Mouse (Mus musculus) bone marrow macrophage, adult 2 months (primary cell): ENCODE results near the gene Pacsin2. TPM values are rescaled to one million over a fixed set of nuclear protein-coding genes. Genes with fewer than 3 reads are reported as not detected.
A peak's percentile ranks its signal among the peaks of the same experiment; 100 is the strongest.

Experiments
- H3K27ac ChIP-seq: 2 replicates; pipeline ENCODE4 v1.5.1; 2012; ENCODE audit warnings: low read depth, low read length; ENCODE audit not compliant: insufficient read depth
- H3K4me1 ChIP-seq: 2 replicates; pipeline ENCODE4 v1.6.1; 2012; ENCODE audit warnings: low read length; ENCODE audit not compliant: control insufficient read depth, insufficient read depth
- H3K4me3 ChIP-seq: 2 replicates; pipeline ENCODE4 v1.5.1; 2012; ENCODE audit warnings: mild to moderate bottlenecking, low read length, moderate library complexity; ENCODE audit not compliant: insufficient read depth
- CTCF ChIP-seq: IDR thresholded peaks from 2 replicates; pipeline ENCODE4 v1.5.1; 2012; ENCODE audit warnings: low read depth, mild to moderate bottlenecking, low read length, moderate library complexity
- POLR2A ChIP-seq: IDR thresholded peaks from 2 replicates; pipeline ENCODE4 v1.6.1; 2012; ENCODE audit warnings: mild to moderate bottlenecking, low read depth, low read length, borderline replicate concordance
- polyA plus RNA-seq: library from polyadenylated mRNA; stranded (reverse); fragments of >200 nt; gene quantifications from 2 replicates; pipeline ENCODE4 v1.2.4, GENCODE M21; 2012; ENCODE audit not compliant: missing spikeins, insufficient read depth, insufficient read length

Pacsin2 gene
- polyA plus RNA-seq, 1 experiment = 63.7 TPM

GRCm38 (mm10) chr15:83495195-83495594 is 30.8 kb upstream of the Pacsin2 start:
- no peak overlapping the region for H3K27ac ChIP-seq
- H3K4me1 ChIP-seq = peaks cover 32% of the 10 kb centered on the region
- TF ChIP-seq POLR2A (no peak), CTCF (no peak)
- no peak overlapping the region for H3K4me3 ChIP-seq

DNA sequence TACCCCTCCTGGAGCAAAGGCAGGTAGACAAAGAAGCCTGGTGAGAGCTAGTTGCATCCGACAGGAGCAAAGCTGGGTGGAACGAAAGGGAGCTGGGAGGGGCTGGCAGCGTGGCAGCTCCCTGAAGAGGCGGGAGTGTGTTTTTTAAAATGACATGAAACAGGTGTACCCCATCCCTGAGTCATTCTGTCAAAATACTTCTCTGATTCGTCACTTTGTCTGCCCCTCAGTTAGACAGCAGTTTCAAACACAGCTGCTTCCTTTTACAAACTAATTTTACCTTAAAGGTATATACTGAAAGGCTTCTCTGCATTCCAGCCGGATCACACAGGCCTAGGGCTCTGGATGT is 30.1 kb upstream of the Pacsin2 start:
- H3K4me1 ChIP-seq = peaks cover 31% of the 10 kb centered on the region
- TF ChIP-seq POLR2A = no peak
- TF ChIP-seq CTCF = no peak
- no peak overlapping the region for H3K27ac ChIP-seq
- no peak overlapping the region for H3K4me3 ChIP-seq

DNA sequence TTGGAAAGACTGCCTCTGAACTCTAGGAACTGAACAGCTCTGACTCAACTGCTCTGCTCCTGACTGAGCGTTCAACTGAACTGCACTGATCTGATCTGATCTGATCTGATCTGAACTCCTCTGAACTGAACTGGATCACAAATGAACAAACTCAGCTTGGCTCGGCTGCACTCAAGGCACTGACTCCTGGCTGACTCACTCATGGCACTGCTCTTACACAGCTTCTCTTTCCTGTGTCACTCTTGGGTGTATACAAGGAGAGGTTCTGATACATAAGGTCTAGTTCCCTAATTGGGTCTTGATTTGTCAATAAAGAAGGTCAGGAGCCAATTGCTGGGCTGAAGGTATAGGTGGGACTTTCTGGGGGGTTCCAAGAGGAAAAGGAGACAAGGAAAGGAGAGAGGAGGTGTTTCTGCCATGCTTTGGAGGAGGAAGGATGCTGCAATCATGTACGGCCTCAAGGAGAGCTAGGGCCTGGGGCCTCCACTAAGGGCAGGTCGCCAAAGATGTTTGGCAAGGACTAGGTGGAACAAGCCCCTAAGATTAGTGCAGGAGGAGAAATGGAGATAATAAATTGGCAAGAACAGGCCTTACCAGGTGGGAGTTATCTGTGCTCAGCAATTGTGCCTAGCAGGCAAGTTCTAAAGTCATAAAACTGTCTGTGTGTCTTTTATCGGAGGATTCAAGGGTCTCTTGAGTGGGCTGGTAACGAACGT is 29.6 kb upstream of the Pacsin2 start:
- TF ChIP-seq CTCF (no peak), POLR2A (no peak)
- H3K27ac ChIP-seq = no peak overlapping the region
- peaks cover 26% of the 10 kb centered on the region for H3K4me1 ChIP-seq
- H3K4me3 ChIP-seq = no peak overlapping the region

- H3K4me1 ChIP-seq = peaks cover 24% of the 10 kb centered on the region
- TF ChIP-seq POLR2A = no peak
- no peak for TF ChIP-seq CTCF
Measured at GRCm38 (mm10) chr15:83491891-83492290, 27.5 kb upstream of the Pacsin2 start.

DNA sequence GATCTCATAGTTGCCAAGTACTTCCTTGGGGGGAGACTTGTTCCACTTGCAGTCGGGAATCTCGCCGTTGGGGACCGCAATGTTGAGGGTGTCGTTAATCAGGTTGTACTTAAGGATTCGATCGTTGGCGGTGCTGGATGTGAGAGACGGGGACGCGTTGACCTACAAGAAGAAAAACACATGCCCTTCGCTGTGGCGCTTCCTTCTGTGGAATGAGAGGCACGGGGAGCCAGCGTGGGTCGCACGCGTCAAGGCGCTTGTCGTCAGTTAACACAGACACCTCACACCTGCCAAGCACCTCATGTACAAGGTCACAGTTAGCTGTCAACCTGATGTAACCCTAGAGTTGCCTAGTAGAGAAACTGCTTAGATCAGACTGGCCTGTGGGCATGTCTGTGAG is 25.1 kb upstream of the Pacsin2 start:
- TF ChIP-seq CTCF (no peak), POLR2A (no peak)
- Histone ChIP-seq H3K27ac (no peak overlapping the region), H3K4me3 (no peak overlapping the region), H3K4me1 (peaks cover 19% of the 10 kb centered on the region)

More at GRCm38 (mm10) chr15:83491891-83492290, 27.5 kb upstream of the Pacsin2 start:
- Histone ChIP-seq H3K4me3 (no peak overlapping the region), H3K27ac (no peak overlapping the region)

GRCm38 (mm10) chr15:83487477-83488115 is 23.2 kb upstream of the Pacsin2 start:
- TF ChIP-seq CTCF (no peak), POLR2A (no peak)
- Histone ChIP-seq H3K4me3 (no peak overlapping the region), H3K27ac (no peak overlapping the region), H3K4me1 (peaks cover 10% of the 10 kb centered on the region)

DNA sequence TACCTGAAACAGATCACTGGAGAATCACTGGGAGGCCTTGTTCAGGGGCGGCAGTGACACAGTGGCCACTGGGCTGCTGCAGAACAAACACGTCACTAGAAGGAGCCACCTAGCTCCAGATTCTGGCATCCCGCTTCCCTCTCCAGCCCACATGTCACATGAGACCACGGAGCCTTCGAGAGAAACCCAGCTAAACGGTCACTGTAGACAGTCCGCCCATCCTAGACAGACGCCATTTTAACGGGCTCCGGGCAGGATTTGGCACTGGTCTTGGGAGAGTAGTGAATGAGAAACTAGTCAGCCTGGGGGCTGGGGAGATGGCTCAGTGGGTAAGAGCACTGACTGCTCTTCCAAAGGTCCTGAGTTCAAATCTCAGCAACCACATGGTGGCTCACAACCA is 19.9 kb upstream of the Pacsin2 start:
- no peak for TF ChIP-seq POLR2A
- TF ChIP-seq CTCF = no peak
- no peak overlapping the region for H3K27ac ChIP-seq
- H3K4me3 ChIP-seq = no peak overlapping the region
- peaks cover 16% of the 10 kb centered on the region for H3K4me1 ChIP-seq

GRCm38 (mm10) chr15:83483482-83483881 is 19.1 kb upstream of the Pacsin2 start:
- no peak overlapping the region for H3K27ac ChIP-seq
- peak; percentile 72 for TF ChIP-seq CTCF
- TF ChIP-seq POLR2A = no peak
- peaks cover 16% of the 10 kb centered on the region for H3K4me1 ChIP-seq
- H3K4me3 ChIP-seq = no peak overlapping the region

GRCm38 (mm10) chr15:83482645-83483224 is 18.3 kb upstream of the Pacsin2 start:
- H3K27ac ChIP-seq = peak overlapping the region; percentile 47
- no peak overlapping the region for H3K4me3 ChIP-seq
- TF ChIP-seq CTCF = no peak
- no peak for TF ChIP-seq POLR2A
- peaks cover 16% of the 10 kb centered on the region for H3K4me1 ChIP-seq

DNA sequence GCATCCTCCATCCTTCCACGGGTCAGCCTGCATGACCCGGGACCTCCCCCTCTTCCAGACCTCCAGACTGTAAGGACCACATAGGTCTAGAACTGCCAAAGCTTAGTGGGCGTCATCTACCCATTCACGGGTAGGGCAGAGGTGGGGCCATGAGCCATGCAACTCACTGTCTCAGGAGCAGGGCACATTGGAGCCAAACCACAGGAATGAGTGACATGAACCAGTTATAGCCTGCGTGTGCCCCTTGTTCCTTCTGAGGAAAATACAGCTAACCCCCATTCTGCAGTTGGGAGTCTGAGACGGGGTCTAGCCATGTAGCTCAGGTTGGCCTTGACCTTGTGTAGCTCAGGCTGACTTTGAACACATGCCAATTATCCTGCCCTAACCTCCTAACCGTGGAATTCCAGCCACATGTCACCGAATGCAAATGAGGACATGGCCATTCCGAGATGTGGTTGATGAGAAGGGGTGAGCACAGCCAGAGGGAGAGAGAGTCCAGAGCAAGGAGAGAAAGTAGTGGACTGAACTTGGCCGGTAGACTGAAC is 16.9 kb upstream of the Pacsin2 start:
- no peak overlapping the region for H3K4me3 ChIP-seq
- no peak overlapping the region for H3K27ac ChIP-seq
- H3K4me1 ChIP-seq = peaks cover 11% of the 10 kb centered on the region
- TF ChIP-seq POLR2A = no peak
- TF ChIP-seq CTCF = no peak
